Mouse (Mus musculus): Measurements from ENCODE around the gene Gm17655. TPM values are rescaled to one million over a fixed set of nuclear protein-coding genes. Genes with fewer than 3 reads are reported as not detected.
A peak's percentile ranks its signal among the peaks of the same experiment; 100 is the strongest.

The Gm17655 gene
- polyA plus RNA-seq, 1 experiment from 2014 or later: 3.5 TPM

DNA sequence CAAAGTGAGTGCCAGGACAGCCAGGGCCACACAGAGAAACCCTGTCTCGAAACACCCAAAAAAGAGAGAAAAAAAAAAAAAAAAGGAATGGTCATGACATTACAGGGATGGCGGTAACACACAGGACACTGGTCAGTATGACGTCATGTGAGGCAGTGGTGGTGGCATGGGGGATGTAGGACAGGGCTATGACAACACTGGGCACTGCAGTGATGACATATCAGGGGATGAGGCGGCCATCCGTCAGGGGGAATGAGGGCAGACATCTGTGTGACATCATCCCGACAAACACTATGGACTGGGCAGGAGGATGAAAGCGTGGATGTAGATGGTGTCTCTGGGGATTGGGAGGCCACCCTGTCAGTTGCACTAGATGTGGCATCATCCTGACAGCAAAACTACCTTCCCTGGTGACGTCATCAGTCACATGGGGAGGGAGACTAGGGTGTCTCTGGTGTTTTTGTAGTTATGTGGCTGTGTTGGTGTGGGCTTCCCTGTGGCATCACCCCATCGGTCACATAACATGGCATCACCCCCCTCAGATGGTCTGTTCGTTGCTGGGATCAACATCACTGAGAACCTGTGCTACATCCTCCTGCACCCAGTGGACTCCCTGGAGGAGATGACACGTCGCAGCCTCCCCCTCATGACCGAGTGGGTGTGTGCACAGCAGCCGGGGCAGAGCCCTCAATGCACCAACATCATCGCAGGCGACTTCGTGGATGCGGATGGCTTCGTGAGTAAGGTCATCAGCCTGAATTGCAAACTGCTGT is 30.7 kb upstream of the Gm17655 start:
- no peak overlapping the region for H3K4me2 ChIP-seq (ENCODE audit: low read length)

DNA sequence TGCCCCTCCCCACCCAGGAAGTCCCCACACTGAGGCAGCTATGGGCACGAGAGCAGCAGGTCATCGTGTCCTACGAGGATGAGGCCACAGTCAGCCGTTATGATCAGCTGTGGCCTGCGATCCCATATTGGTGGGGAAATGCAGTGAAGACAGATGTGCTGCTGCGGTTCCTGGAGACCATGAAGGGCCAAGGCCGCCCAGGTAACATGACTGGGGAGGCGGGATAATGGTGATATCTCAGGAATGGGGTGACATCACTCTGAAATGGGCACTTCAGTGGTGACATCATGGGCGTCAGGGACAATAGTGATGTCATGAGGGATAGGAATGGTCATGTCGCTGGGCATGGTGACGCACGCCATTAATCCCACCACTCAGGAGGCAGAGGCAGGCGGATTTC is 30.1 kb upstream of the Gm17655 start:
- H3K4me2 ChIP-seq (ENCODE audit: low read length): no peak overlapping the region

More for the DNA sequence above, 30.7 kb upstream of the Gm17655 start:
- no peak for ATAC-seq
- H3K27me3 ChIP-seq (replicated peaks; ENCODE audit: control insufficient read depth, insufficient read depth, low read length): no peaks in the 10 kb centered on the region
- no peak overlapping the region for H3K9ac ChIP-seq (ENCODE audit: low read depth, low read length)
- 95% methylated on average over 19 of the region's 19 CpGs for WGBS
- H3K36me3 ChIP-seq (ENCODE audit: control insufficient read depth, insufficient read depth, low read length): peaks cover 28% of the 10 kb centered on the region
- H3K9me3 ChIP-seq (ENCODE audit: control insufficient read depth, low read length): no peaks in the 10 kb centered on the region; the same call in 1 of the 2 replicates
- H3K27ac ChIP-seq (ENCODE audit: low read depth, low read length): no peak overlapping the region
- H3K4me3 ChIP-seq (ENCODE audit: low read length): no peak overlapping the region
- peaks cover 29% of the 10 kb centered on the region for H3K4me1 ChIP-seq (ENCODE audit: control insufficient read depth, insufficient read depth, low read depth, low read length)

DNA sequence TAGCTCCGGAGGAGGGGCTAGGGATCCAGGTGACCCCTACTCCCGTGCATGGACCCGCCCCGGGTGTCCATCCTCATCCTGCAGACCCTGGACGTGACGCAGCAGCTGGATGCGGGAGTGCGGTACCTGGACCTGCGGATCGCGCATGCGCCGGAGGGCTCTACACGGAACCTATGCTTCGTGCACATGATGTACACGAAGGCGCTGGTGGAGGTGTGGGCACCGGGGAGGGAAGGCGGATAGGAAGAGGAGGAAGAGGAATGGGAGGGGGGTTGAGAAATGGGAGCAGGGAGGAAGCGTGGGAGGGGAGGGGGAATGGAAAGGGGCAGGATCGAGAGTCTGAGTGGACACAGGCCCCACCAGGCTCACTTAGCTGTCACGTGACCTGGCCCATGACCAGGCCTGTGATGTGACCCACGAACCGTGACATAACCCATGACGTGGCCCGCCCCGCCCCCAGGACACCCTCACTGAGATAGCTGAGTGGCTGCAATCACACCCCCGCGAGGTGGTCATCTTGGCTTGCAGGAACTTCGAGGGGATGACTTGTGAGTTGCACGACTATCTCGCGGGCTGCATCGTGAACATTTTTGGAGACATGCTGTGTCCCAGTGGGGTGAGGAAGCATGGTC is 29.5 kb upstream of the Gm17655 start:
- peak; percentile 66 for ATAC-seq
- 16% methylated on average over 34 of the region's 34 CpGs for WGBS
- Histone ChIP-seq H3K4me2 (ENCODE audit: low read length) (peak overlapping the region; percentile 87), H3K4me1 (ENCODE audit: control insufficient read depth, insufficient read depth, low read depth, low read length) (peaks cover 27% of the 10 kb centered on the region), H3K9ac (ENCODE audit: low read depth, low read length) (peak overlapping the region; percentile 61), H3K36me3 (ENCODE audit: control insufficient read depth, insufficient read depth, low read length) (peaks cover 28% of the 10 kb centered on the region), H3K27me3 (replicated peaks; ENCODE audit: control insufficient read depth, insufficient read depth, low read length) (no peaks in the 10 kb centered on the region), H3K27ac (ENCODE audit: low read depth, low read length) (no peak overlapping the region; the same call in 1 of the 2 replicates), H3K4me3 (ENCODE audit: low read length) (peak overlapping the region; percentile 46), H3K9me3 (ENCODE audit: control insufficient read depth, low read length) (no peaks in the 10 kb centered on the region; the same call in 1 of the 2 replicates)

More for the DNA sequence above, 30.1 kb upstream of the Gm17655 start:
- Histone ChIP-seq H3K9ac (ENCODE audit: low read depth, low read length) (no peak overlapping the region), H3K27ac (ENCODE audit: low read depth, low read length) (no peak overlapping the region), H3K36me3 (ENCODE audit: control insufficient read depth, insufficient read depth, low read length) (peaks cover 28% of the 10 kb centered on the region), H3K4me3 (ENCODE audit: low read length) (no peak overlapping the region), H3K9me3 (ENCODE audit: control insufficient read depth, low read length) (no peaks in the 10 kb centered on the region; the same call in 1 of the 2 replicates), H3K27me3 (replicated peaks; ENCODE audit: control insufficient read depth, insufficient read depth, low read length) (no peaks in the 10 kb centered on the region), H3K4me1 (ENCODE audit: control insufficient read depth, insufficient read depth, low read depth, low read length) (peaks cover 29% of the 10 kb centered on the region)
- 92% methylated on average over 13 of the region's 13 CpGs for WGBS
- ATAC-seq: no peak

DNA sequence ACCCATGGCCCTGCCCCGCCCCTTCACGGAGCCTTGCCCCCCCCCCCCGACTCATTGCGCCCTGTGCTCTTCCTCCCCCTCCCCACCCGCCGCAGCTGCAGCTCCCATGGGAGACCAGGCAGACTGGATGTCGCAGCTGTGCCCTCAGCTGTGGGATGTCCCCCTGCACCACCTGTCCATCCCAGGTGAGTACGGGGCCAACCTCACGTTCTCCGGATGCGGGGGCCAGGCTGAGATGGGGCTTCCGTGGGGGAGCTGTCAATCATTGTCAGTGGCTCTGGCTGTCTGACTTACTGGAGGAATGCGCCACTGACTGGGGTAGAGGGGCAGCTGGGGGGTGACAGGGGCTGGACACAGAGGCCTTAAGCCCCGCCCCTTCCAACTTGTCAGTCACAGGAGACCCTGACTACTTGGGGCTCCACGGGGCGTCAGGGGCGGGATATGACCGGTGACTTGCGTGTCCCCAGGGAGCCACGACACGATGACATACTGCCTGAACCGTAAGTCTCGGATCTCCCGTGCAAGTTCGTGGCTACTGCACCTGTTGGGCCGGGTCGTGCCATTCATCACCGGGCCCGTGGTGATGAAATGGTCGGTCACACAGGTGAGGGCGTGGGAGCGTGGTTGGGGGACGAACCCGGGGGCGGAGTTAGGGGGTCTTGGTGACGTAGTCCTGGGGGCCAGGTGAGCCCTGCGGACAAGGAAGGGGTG is 28.8 kb upstream of the Gm17655 start:
- WGBS: 1% methylated on average over 34 of the region's 37 CpGs
- Histone ChIP-seq H3K4me1 (ENCODE audit: control insufficient read depth, insufficient read depth, low read depth, low read length) (peaks cover 20% of the 10 kb centered on the region), H3K4me3 (ENCODE audit: low read length) (peak overlapping the region; percentile 46), H3K27me3 (replicated peaks; ENCODE audit: control insufficient read depth, insufficient read depth, low read length) (no peaks in the 10 kb centered on the region), H3K9ac (ENCODE audit: low read depth, low read length) (peak overlapping the region; percentile 61), H3K4me2 (ENCODE audit: low read length) (peak overlapping the region; percentile 87), H3K27ac (ENCODE audit: low read depth, low read length) (no peak overlapping the region; the same call in 1 of the 2 replicates), H3K9me3 (ENCODE audit: control insufficient read depth, low read length) (no peaks in the 10 kb centered on the region; the same call in 1 of the 2 replicates), H3K36me3 (ENCODE audit: control insufficient read depth, insufficient read depth, low read length) (peaks cover 26% of the 10 kb centered on the region)
- ATAC-seq: peak; percentile 41

DNA sequence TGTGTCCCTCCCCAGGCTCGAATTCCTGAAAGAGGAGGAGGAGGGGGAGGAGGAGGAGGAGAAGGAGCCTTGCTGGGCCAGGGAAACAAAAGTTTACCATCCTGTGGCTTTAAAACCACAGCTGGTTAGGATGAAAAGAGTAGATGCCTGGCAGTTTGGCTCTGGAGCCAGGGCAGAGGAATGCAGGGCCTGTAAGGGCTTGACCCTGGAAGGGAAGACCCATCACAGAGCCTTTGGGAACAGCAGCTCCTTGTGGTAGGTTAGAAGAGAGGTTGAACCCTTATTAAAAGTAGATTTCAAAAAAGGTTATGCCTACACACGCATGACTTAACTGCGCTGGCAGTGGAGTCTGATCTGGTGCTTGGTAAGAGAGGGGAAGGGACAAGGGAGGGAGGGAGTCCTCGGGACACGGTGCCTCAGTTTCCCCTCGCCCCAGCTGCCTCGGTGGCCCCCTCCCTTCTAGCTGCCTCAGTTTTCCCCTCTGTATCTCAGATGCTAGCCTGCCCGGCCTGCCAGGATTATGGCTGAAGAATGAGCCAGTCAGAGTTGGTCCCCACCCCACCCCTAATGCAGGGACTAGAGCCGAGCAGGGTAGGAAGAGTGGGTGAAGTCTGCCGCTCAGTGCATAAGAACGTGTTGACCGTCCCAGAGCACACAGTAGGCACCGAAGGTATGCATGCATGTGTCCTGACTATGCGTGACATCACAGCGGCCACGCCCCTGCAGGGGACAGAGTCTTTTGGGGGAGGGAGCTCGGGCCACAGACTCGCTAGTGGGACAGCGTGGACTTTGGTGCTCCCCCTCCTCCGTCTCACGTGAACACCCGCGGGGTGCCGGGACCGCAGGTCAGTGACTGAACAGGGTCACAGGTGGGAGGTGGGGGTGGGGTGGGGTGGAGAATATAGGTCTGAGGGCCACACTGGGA is 27.6 kb upstream of the Gm17655 start, which contains the start of gene Plcxd1:
Gene Plcxd1 (plus strand): TSS at position 314 of the 925 bp plus-strand sequence.
- peak within 1 kb of the TSS; percentile 87 for H3K4me2 ChIP-seq (ENCODE audit: low read length)
- no peaks in the 10 kb centered on the region; the same call in 1 of the 2 replicates for H3K9me3 ChIP-seq (ENCODE audit: control insufficient read depth, low read length)
- no peak within 1 kb of the TSS; the same call in 1 of the 2 replicates for H3K27ac ChIP-seq (ENCODE audit: low read depth, low read length)
- ATAC-seq: peak; percentile 7; the same call in 1 of the 2 replicates
- H3K9ac ChIP-seq (ENCODE audit: low read depth, low read length): peak within 1 kb of the TSS; percentile 61
- H3K36me3 ChIP-seq (ENCODE audit: control insufficient read depth, insufficient read depth, low read length): peaks cover 20% of the 10 kb centered on the region
- WGBS: 6% methylated on average over 25 of the region's 25 CpGs
- H3K4me3 ChIP-seq (ENCODE audit: low read length): peak within 1 kb of the TSS; percentile 46
- peaks cover 20% of the 10 kb centered on the region for H3K4me1 ChIP-seq (ENCODE audit: control insufficient read depth, insufficient read depth, low read depth, low read length)
- no peaks in the 10 kb centered on the region for H3K27me3 ChIP-seq (replicated peaks; ENCODE audit: control insufficient read depth, insufficient read depth, low read length)

DNA sequence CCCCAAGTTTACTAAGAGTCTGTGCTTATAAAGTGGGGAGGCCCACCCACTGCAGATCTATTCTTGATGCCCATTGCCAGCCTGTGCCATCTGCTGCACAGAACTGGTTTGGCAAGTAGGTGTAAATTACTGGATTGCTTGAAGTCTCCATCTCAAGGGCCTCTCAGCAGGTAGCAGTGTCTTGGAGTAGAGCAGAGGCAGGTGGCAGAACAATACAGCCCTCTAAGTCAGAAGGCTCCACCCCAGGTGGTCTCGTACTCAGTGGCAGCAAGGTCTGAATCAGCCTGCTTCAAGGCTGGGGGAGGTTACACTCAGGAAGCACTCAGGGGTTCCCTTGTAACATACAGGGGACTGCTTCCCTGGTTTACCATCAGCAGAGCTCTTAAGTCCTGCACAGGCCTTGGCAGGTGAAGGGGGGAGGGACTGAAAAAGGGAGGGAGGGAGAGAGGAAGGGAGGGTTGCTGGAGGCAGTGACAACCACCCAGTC is 26.7 kb upstream of the Gm17655 start:
- no peak for ATAC-seq
- Histone ChIP-seq H3K36me3 (ENCODE audit: control insufficient read depth, insufficient read depth, low read length) (peaks cover 11% of the 10 kb centered on the region), H3K4me1 (ENCODE audit: control insufficient read depth, insufficient read depth, low read depth, low read length) (peaks cover 24% of the 10 kb centered on the region), H3K9me3 (ENCODE audit: control insufficient read depth, low read length) (no peaks in the 10 kb centered on the region; the same call in 1 of the 2 replicates), H3K27me3 (replicated peaks; ENCODE audit: control insufficient read depth, insufficient read depth, low read length) (no peaks in the 10 kb centered on the region), H3K9ac (ENCODE audit: low read depth, low read length) (no peak overlapping the region), H3K4me2 (ENCODE audit: low read length) (no peak overlapping the region), H3K27ac (ENCODE audit: low read depth, low read length) (no peak overlapping the region), H3K4me3 (ENCODE audit: low read length) (no peak overlapping the region)
- 22% methylated on average over 1 of the region's 1 CpGs for WGBS

DNA sequence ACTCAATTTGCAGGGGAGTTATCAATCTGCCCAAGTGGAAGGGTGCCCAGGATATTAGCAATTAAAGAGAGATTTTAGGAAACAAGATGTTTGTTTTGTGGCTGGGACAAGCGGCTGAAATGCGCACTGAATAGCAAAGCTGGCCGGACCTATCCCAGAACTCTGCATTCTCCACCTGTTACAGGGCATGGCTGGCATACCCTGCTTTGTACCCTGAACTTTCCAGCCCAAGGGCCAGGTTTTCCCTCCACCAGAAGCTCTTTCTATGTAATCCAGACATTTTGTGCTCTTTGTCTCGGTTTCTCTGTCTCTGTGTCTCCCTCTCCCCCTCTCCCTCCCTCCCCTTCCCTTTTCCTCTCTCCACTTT is 22.5 kb upstream of the Gm17655 start:
- Histone ChIP-seq H3K4me3 (ENCODE audit: low read length) (peak overlapping the region; percentile 56), H3K27ac (ENCODE audit: low read depth, low read length) (peak overlapping the region; percentile 67; the same call in 1 of the 2 replicates), H3K4me2 (ENCODE audit: low read length) (peak overlapping the region; percentile 90), H3K9ac (ENCODE audit: low read depth, low read length) (peak overlapping the region; percentile 73), H3K36me3 (ENCODE audit: control insufficient read depth, insufficient read depth, low read length) (no peaks in the 10 kb centered on the region), H3K27me3 (replicated peaks; ENCODE audit: control insufficient read depth, insufficient read depth, low read length) (no peaks in the 10 kb centered on the region), H3K4me1 (ENCODE audit: control insufficient read depth, insufficient read depth, low read depth, low read length) (peaks cover 5% of the 10 kb centered on the region; the same call in 1 of the 2 replicates), H3K9me3 (ENCODE audit: control insufficient read depth, low read length) (no peaks in the 10 kb centered on the region)
- ATAC-seq: peak; percentile 26
- WGBS: 4% methylated on average over 4 of the region's 4 CpGs

Measured in hindbrain, embryonic 16.5 days (tissue).